Mouse (Mus musculus) E14TG2a.4 (cell line): ENCODE results near the gene Gm49342.

Source experiments
- CTCF ChIP-seq: conservative IDR thresholded peaks from 2 replicates; pipeline ENCODE4 v1.5.1; 2014; ENCODE audit warnings: low read length
- POU5F1 ChIP-seq: IDR thresholded peaks from 2 replicates; pipeline ENCODE4 v1.6.1; 2014; ENCODE audit warnings: low read length, borderline replicate concordance

DNA sequence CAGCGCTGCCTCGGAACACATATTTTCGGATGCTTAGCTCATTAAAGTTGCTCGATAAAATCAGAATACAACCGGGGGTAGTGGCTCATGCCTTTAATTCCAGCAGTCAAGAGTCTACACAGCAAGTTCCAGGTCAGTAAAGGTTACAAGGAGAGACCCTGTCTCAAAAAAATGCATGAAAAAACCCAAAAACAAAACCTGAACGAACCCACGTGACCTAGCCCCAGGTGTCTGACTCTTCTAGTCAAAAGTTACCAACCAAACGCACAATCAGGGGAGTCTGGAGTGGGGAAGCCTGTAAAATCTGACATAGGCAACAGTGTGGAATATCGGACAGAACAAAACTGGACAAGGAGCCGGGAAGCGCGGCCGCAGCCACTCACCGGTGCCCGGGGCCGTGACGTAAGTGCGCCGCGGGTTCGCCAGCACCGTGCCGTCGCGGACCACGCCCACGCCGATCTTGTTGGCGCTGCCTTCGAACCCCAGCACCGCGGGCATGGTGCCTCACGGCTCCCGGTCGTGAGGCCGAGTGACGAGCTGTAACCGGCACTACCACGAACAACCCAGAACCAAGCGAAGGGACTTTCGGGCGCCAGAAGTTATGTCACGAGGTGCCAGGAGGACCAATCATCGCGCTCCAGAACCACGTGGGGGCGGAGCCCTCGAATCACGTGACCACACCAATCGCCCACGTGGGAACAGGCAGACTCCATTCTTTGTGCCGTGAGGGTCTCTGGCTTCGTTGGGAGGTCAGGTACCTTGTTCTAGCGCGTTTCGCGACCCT, 19.8 kb upstream of the Gm49342 start, which contains the start of the genes Osgep and Apex1:
- TF ChIP-seq CTCF = no peak
- TF ChIP-seq POU5F1 = no peak
